Mouse (Mus musculus) thymus, adult 18-20 months (tissue): Measurements from ENCODE around the gene 3110001I22Rik.
"Not testable (repeated sequence)": the region's sequence is repeated elsewhere in the genome, so short reads cannot be mapped to it uniquely, and the experiment has no call there.

Source experiments
- DNase-seq, 2 experiments: peaks; one replicate each; pipeline ENCODE4 v3.0.0; 2022; ENCODE audit warnings: mixed read lengths in 2 of 2

3110001I22Rik gene

DNA sequence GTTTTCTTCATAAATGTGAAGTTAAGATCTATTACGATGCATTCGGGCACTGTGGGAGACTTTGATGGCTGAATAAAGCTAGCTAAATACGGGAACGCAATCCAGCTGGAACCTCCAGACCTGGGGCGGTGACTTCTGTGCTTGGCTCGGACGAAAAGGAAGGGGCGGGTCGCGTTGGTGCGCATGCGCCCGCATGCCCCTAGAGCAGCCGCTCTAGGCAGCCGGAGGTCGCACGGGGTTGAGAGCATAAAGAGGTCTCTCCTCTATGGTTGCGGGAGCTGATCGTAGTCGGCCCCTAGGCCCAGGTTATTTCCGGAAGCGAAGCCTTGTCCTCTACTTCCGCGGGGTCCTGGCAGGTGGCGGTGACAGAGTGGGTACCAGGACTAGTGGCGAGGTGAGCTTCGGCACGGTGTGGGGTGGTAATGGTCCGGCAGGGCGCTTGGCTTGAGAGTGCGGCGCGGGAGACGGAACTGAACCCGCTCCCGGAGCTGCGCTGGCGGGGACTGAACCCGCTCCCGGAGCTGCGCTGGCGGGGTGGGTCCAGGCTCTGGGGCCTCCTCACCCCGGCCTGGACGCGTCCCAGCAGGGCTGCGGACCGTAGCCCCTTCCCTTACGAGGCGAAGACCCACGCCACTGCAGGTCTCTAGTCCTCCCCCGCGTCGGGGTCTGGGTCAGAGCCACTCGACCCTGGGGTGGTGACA lies at the start of gene 3110001I22Rik, which contains the start of gene Bfar:
3110001I22Rik (plus strand) TSS at position 245 of the 701 bp plus-strand sequence.
Bfar (plus strand) TSS at position 174 of the 701 bp plus-strand sequence.
- DNase-seq = peak; percentile 85 to 87

GRCm38 (mm10) chr16:13628345-13628744 lies 43.4 kb upstream of the 3110001I22Rik start:
- DNase-seq = no peak

- DNase-seq = not testable (repeated sequence)
Observed at GRCm38 (mm10) chr16:13638198-13638597, 33.5 kb upstream of the 3110001I22Rik start.

DNA sequence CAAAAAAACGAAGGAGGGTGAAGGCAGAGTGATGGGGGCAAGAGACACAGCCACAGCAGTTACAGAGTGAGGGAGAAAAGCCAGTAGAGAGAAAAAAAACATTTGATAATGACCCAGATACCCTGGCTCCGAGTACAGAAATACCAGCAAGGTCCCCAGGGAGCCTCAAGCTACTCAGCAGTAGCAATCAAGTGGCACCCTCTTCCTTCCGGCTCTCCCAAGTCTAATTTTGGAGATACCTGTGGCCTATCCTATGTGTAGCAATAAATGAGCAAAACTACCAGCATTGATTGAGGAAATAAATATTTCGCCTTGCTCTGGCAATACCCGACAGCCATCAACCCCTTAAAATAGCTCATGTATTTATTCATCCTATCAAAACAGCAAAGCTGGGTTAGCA lies 32.2 kb upstream of the 3110001I22Rik start:
- DNase-seq = no peak

GRCm38 (mm10) chr16:13640064-13640463 lies 31.7 kb upstream of the 3110001I22Rik start:
- no peak for DNase-seq

DNA sequence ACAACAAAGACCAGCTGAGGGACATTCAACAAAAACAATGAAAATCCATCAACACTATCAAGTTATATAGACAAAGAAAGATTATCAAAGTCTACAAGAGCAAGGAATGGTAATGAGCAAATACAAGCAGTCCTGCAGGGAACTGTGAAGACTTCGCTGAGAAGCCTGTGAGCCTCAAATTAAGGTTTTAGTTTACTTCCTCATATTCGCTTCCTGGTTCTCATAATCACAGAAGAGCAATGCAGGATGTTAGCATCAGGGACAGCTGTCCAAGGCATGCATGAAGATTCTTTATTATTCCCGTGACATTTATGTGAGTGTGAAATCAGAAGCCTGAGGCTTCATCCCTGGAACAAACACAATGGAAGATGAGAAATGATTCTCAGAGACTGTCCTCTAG lies 27.3 kb upstream of the 3110001I22Rik start:
- DNase-seq = no peak

DNA sequence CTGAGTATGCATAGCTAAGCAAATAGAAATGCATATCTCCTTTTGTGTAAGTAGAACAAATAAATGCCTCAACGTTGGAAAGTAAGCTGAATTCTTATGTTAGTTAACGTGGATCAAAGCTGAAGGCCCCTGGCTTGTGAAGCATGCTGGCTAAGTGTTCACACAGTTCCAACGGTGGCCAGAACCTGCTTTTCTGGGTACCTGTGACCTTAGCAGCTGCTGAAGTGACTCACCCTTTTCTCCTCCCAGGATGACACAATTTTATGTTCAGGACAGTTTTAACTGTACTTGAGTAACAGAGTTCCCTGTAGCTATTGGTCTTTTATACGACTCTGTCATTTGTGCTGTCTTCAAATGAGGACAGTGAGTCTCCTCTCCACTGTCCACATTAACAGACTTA lies 25.8 kb upstream of the 3110001I22Rik start:
- DNase-seq = no peak

- DNase-seq = no peak
Observed at GRCm38 (mm10) chr16:13658886-13659285, 12.8 kb upstream of the 3110001I22Rik start.

DNA sequence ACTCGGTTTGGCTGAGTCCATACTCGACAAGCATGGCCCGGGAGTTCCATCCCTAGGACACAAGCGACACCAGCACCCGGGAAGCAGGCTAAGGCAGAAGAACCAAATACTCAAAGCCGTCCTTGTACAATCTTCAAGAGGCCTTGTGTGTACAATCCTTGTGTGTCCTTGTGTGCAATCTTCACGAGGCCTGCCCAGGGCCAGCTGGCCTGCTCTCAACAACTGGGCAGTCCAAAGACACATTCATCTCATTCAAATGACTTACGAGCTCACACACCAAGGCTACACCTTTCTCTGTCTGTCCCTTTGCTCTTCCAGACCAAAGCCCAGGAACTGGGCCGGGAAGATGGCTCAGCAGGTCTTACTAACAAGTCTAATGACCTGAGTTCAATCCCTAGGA lies 11.0 kb upstream of the 3110001I22Rik start:
- no peak for DNase-seq

GRCm38 (mm10) chr16:13667878-13668343 lies 3.8 kb upstream of the 3110001I22Rik start, which contains the start of gene Parn:
Gene Parn (minus strand): TSS chr16:13668170.
- DNase-seq = peak; percentile 90 to 93

- peak in 1 of 2 experiments; percentile 8 for DNase-seq
Observed at GRCm38 (mm10) chr16:13668402-13669108, 3.2 kb upstream of the 3110001I22Rik start.

GRCm38 (mm10) chr16:13669282-13669681 lies 2.4 kb upstream of the 3110001I22Rik start:
- DNase-seq = no peak

DNA sequence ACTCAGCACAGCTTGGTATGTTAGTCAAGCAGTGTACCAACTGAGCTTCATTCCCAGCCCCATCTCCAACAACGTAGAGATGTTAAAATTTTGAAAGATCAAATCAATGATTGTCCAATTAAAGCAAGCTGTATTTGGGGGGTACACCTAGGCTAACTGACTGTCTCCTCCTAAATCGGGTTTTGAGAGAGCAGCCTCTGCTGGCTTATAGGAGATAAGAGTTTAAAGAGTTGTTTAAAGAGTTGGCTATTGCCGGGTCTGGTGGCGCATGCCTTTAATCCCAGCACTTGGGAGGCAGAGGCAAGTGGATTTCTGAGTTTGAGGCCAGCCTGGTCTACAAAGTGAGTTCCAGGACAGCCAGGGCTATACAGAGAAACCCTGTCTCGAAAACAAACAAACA lies 833 bp upstream of the 3110001I22Rik start:
- not testable (repeated sequence) for DNase-seq

GRCm38 (mm10) chr16:13672386-13672898 lies 713 bp downstream of the 3110001I22Rik start:
- peak; percentile 42 to 54 for DNase-seq

DNA sequence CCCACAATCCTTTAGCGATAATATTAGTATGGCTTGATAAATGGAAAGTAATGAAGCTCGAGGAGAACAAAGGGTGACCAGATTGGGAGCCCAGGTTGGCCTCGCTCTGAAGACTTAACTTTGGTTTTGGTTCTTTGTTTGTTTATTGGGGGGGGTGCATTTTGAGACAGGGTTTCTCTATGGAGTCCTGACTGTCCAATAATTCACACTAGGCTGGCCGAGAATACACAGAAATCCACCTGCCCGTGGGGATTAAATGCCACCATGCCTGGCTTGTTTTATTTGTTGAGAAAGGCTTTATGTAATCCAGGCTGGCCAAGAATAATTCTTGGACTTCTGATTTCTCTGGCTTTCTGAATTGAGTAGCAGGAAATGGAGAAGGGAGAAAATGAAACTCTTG lies 1.4 kb downstream of the 3110001I22Rik start:
- DNase-seq = no peak

DNA sequence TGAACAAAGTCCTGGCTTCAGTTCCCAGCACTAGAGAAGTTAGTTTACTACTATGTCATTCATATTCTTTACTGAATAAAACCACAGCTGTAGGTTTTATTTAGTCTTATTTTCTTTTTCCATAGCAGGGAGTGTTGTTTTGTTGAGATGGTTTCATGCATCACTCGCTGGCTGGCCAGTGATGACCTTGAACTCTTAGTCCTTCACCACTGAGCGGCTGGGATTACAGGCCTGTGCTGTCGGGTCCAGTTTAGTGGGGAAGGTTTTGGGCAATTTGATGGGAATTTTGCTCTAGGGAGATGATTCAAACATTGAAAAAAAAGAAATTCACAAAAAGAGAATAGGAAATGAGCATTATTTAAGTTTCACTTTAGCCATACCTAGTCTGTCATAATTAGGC lies 2.8 kb downstream of the 3110001I22Rik start:
- no peak for DNase-seq

DNA sequence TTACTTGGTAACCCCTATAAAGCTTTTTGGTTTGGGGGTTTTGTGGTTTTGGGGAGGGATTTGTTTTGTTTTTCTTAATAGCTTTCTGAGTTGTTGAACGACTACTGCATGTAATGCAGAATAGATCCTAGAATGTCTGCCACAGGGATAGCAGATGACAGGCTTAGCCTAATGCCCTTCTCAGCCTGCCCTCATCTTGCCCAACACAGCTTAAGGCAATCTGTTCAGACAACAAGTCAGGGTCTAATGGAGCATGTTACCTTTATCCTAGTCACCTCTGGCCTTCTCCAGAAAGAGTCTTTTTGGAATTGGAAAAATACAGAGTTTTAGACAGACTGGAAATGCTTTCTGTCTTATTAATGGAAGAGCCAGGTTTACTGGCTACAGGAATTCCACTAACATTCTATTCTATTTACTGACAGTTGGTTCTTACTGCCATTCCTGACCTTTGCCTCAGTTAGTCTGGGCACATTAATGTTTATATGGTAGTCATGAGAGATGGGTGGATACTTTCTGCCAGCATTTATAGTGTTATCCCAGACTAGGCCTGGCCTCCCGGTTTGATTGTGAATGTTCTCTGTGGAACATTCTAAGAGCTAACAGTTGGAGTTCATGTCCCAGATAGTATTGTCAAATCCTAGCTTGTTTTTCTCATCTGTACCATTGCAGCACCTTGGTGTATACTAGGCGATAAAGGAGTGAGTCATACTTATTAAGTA lies 7.0 kb downstream of the 3110001I22Rik start:
- DNase-seq = no peak

GRCm38 (mm10) chr16:13698998-13699397 lies 27.3 kb downstream of the 3110001I22Rik start:
- no peak for DNase-seq

GRCm38 (mm10) chr16:13702184-13702583 lies 30.5 kb downstream of the 3110001I22Rik start:
- DNase-seq = no peak

GRCm38 (mm10) chr16:13704676-13705075 lies 32.9 kb downstream of the 3110001I22Rik start:
- no peak for DNase-seq

- DNase-seq = no peak
Observed at GRCm38 (mm10) chr16:13714910-13715309, 43.2 kb downstream of the 3110001I22Rik start.

DNA sequence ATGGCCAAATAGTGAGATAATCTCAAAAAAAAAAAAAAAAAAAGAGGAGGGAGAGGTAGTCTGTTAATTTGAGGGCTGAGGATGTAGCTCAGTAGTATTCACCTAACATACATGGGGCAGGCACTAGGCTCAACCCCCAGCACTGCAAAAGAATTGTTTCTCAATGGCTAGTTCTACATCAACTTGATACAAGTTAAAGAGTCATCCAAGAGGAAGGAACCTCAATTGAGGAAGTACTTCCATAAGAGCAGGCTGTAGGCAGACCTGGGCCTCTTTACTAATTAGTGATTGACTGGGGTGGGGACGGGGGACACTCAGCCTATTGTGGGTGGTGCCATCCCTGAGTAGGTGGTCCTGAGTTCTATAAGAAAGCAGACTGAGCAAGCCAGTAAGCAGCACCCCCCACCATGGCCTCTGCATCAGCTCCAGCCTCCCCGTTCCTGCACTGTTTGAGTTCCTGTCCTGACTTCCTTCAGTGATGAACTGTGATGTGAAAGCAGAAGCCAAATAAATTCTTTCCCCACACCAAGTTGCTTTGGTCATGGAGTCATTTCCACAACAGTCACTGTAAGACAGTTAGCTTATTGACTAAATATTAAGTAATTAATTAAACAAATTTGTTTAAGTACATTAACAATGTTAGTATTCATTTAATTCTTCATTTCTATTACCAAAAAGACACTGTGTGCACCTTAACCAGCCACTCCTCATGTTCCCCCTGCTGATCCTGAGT lies 45.3 kb downstream of the 3110001I22Rik start:
- DNase-seq = no peak
